8 mouse cellular contexts compared by ENCODE assay signal in the genomic region with DNA sequence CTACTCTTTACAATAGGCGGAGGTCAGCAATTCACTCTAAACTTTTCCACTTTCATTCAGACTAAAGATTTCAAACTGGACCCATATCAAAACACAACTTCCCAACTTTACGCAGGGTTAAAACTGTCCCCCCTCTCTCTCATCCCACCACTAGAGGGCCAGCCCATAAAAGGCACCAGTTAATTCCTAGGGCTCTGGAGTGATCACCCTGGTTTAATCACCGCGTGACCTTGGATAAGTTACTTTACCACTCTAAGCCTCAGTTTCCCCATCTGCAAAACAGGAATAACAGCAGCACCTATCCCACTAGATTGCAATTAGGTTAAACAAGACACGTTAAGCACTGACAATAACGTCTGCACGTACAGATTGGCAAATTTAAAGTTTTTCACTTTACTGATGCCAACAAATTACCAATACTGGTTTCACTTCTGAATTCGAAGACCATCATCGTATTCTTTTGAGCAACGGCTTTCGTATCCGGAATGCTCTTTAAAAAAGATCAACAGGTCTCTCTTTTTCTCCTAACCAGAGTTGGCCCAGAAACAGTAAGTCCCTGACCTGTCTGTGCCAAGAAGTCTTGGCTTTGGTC. TPM values are rescaled to one million over a fixed set of nuclear protein-coding genes. Genes with fewer than 3 reads are reported as not detected.
DNase-seq lines count a peak whose midpoint lies in the region; ATAC-seq and TF ChIP-seq lines count a peak whose summit lies in the region.

No protein-coding gene starts in this region.

- intact Hi-C loops in left cerebral cortex, postnatal 36 days (cut with DNase I): no loop called here
- intact Hi-C loops in heart, postnatal 36 days (cut with DNase I): loop anchor here (1.0 kb wide), 1 partner anchor 25 kb away; a partner anchor contains a TSS

- 3% methylated on average over 12 of the region's 12 CpGs for WGBS in large intestine, adult 2 months

- TF ChIP-seq POLR2A in brain, embryonic 14.5 days (IDR thresholded peaks at IDR 0.05; ENCODE audit: borderline replicate concordance, extremely low read depth, insufficient read depth, insufficient read length, poor library complexity, severe bottlenecking): no peak

- peak; percentile 33 to 37 for DNase-seq in left cerebral cortex, adult 18-20 months (ENCODE audit: low spot score in 2 of 2)
- DNase-seq in left cerebral cortex, postnatal 36 days (ENCODE audit: low spot score in 2 of 2): no peak
- peak; percentile 64 for DNase-seq in brain, embryonic 14.5 days (ENCODE audit: low read depth)
- DNase-seq in heart, postnatal 36 days: peak; percentile 50 to 56
- DNase-seq in large intestine, adult 2 months (ENCODE audit: low read depth, low spot score): peak; percentile 37
- DNase-seq in lung, postnatal 25 days (ENCODE audit: low spot score): peak; percentile 50
- DNase-seq in retina, postnatal 7 days (ENCODE audit: low read depth, low spot score): peak; percentile 30

- TF ChIP-seq CTCF in brain, embryonic 14.5 days (IDR thresholded peaks at IDR 0.05; ENCODE audit: borderline replicate concordance, extremely low read depth, insufficient read depth, insufficient read length): peak; percentile 80; the same call in 1 of the 2 replicates

- ATAC-seq in erythroid progenitor cell, adult 5-6 weeks (replicated peaks; ENCODE audit: low FRiP score, poor library complexity, severe bottlenecking): peak; percentile 84

RNA-seq across cellular contexts. Expression of a gene that starts 1.0 kb away (rescaled TPM):
- 10 to 100 TPM; 91.4 to 93.4 TPM for total RNA-seq in left cerebral cortex, adult 18-20 months (2021)
- total RNA-seq in left cerebral cortex, postnatal 36 days (2021): 100 to 1,000 TPM in 1 of 2 experiments, 10 to 100 TPM in 1; 93.3 to 101 TPM
- 39.8 and 41.7 TPM in 2 replicates for polyA plus RNA-seq in brain, embryonic 14.5 days (2012; rRNA removed)
- 7.5 and 16.2 TPM in 2 replicates for total RNA-seq in erythroid progenitor cell, adult 5-6 weeks (2015; ENCODE audit: low replicate concordance)
- 8.7 and 14.6 TPM in 2 replicates for total RNA-seq in erythroid progenitor cell, adult 5-6 weeks (2017; ENCODE audit: low replicate concordance)
- total RNA-seq in heart, postnatal 36 days (2021): 10 to 100 TPM; 63.3 to 73.1 TPM
- 15.1 and 19.7 TPM in 2 replicates for polyA plus RNA-seq in large intestine, adult 2 months (2012; rRNA removed)

RNA-seq across cellular contexts. Expression of a gene that starts 25.1 kb away (rescaled TPM):
- total RNA-seq in left cerebral cortex, adult 18-20 months (2021): 10 to 100 TPM; 14.5 to 14.9 TPM
- 10 to 100 TPM; 10.3 to 18.0 TPM for total RNA-seq in left cerebral cortex, postnatal 36 days (2021)
- 63.6 and 81.2 TPM in 2 replicates for polyA plus RNA-seq in brain, embryonic 14.5 days (2012; rRNA removed)
- 2.2 and 5.9 TPM in 2 replicates for total RNA-seq in erythroid progenitor cell, adult 5-6 weeks (2015; ENCODE audit: low replicate concordance)
- 2.1 TPM in 1 of 2 replicates, not detected in the other for total RNA-seq in erythroid progenitor cell, adult 5-6 weeks (2017; ENCODE audit: low replicate concordance)
- 1 to 10 TPM; 4.1 to 4.7 TPM for total RNA-seq in heart, postnatal 36 days (2021)
- polyA plus RNA-seq in large intestine, adult 2 months (2012; rRNA removed): 21.5 and 23.2 TPM in 2 replicates

RNA-seq across cellular contexts. Expression of a gene that starts 30.7 kb away (rescaled TPM):
- 10 to 100 TPM; 41.2 to 42.4 TPM for total RNA-seq in left cerebral cortex, adult 18-20 months (2021)
- total RNA-seq in left cerebral cortex, postnatal 36 days (2021): 10 to 100 TPM; 40.2 to 45.3 TPM
- 55.6 and 57.8 TPM in 2 replicates for polyA plus RNA-seq in brain, embryonic 14.5 days (2012; rRNA removed)
- total RNA-seq in erythroid progenitor cell, adult 5-6 weeks (2015; ENCODE audit: low replicate concordance): 8.4 and 9.7 TPM in 2 replicates
- total RNA-seq in erythroid progenitor cell, adult 5-6 weeks (2017; ENCODE audit: low replicate concordance): 20.7 and 35.0 TPM in 2 replicates
- total RNA-seq in heart, postnatal 36 days (2021): 10 to 100 TPM; 23.9 to 32.0 TPM
- 20.3 and 21.6 TPM in 2 replicates for polyA plus RNA-seq in large intestine, adult 2 months (2012; rRNA removed)

RNA-seq across cellular contexts. Expression of a gene that starts 47.8 kb away (rescaled TPM):
- 10 to 100 TPM; 45.9 to 53.5 TPM for total RNA-seq in left cerebral cortex, adult 18-20 months (2021)
- total RNA-seq in left cerebral cortex, postnatal 36 days (2021): 10 to 100 TPM; 53.7 to 60.8 TPM
- polyA plus RNA-seq in brain, embryonic 14.5 days (2012; rRNA removed): 108 and 116 TPM in 2 replicates
- 21.6 and 23.1 TPM in 2 replicates for total RNA-seq in erythroid progenitor cell, adult 5-6 weeks (2015; ENCODE audit: low replicate concordance)
- 2.7 and 13.2 TPM in 2 replicates for total RNA-seq in erythroid progenitor cell, adult 5-6 weeks (2017; ENCODE audit: low replicate concordance)
- 10 to 100 TPM; 21.1 to 26.9 TPM for total RNA-seq in heart, postnatal 36 days (2021)
- 9.4 and 12.3 TPM in 2 replicates for polyA plus RNA-seq in large intestine, adult 2 months (2012; rRNA removed)

RNA-seq across cellular contexts. Expression of a gene that starts 52.7 kb away (rescaled TPM):
- total RNA-seq in left cerebral cortex, adult 18-20 months (2021): 10 to 100 TPM; 25.9 to 27.2 TPM
- 10 to 100 TPM; 27.5 to 36.2 TPM for total RNA-seq in left cerebral cortex, postnatal 36 days (2021)
- polyA plus RNA-seq in brain, embryonic 14.5 days (2012; rRNA removed): 32.3 and 38.9 TPM in 2 replicates
- 4.3 and 14.3 TPM in 2 replicates for total RNA-seq in erythroid progenitor cell, adult 5-6 weeks (2015; ENCODE audit: low replicate concordance)
- 4.0 and 10.7 TPM in 2 replicates for total RNA-seq in erythroid progenitor cell, adult 5-6 weeks (2017; ENCODE audit: low replicate concordance)
- 10 to 100 TPM; 14.4 to 18.7 TPM for total RNA-seq in heart, postnatal 36 days (2021)
- polyA plus RNA-seq in large intestine, adult 2 months (2012; rRNA removed): 19.2 and 21.1 TPM in 2 replicates

Comparison
In these comparisons a context has a peak if more than half of its experiments do, and no peak if none do; other contexts are left out.
1. DNase-seq: peak in left cerebral cortex, adult 18-20 months (2 of 2), brain, embryonic 14.5 days (single experiment), heart, postnatal 36 days (2 of 2), large intestine, adult 2 months (single experiment), lung, postnatal 25 days (single experiment) and retina, postnatal 7 days (single experiment); none in left cerebral cortex, postnatal 36 days (0 of 2).